Mouse (Mus musculus) heart, embryonic 13.5 days (tissue): Measurements from ENCODE around the gene P2ry6. TPM values are rescaled to one million over a fixed set of nuclear protein-coding genes. Genes with fewer than 3 reads are reported as not detected.

Experiments used
- ATAC-seq: fragments of 200-750 bp; cut with Nextera tagmentation; 2 replicates; pipeline ENCODE4 v1.8.0; 2017; ENCODE audit warnings: moderate TSS enrichment; ENCODE audit not compliant: insufficient number of reproducible peaks, low FRiP score, low TSS enrichment; ENCODE audit errors: extremely low read depth
- H3K27ac ChIP-seq: fragments of 300-500 bp; sonication (generic); replicated peaks from 2 replicates; pipeline ENCODE4 v1.5.1; 2015; ENCODE audit warnings: moderate library complexity, mild to moderate bottlenecking, inconsistent platforms
- H3K27me3 ChIP-seq: fragments of 300-500 bp; sonication (generic); replicated peaks from 2 replicates; pipeline ENCODE4 v1.6.1; 2015; ENCODE audit warnings: mild to moderate bottlenecking, inconsistent platforms
- H3K36me3 ChIP-seq: fragments of 300-500 bp; sonication (generic); 2 replicates; pipeline ENCODE4 v1.6.1; 2015; ENCODE audit warnings: mild to moderate bottlenecking, inconsistent platforms
- H3K4me1 ChIP-seq: fragments of 300-500 bp; sonication (generic); 2 replicates; pipeline ENCODE4 v1.6.1; 2015; ENCODE audit warnings: inconsistent platforms
- H3K4me2 ChIP-seq: fragments of 300-500 bp; sonication (generic); 2 replicates; pipeline ENCODE4 v1.6.1; 2015; ENCODE audit warnings: inconsistent platforms, mild to moderate bottlenecking, moderate library complexity
- H3K4me3 ChIP-seq: fragments of 300-500 bp; sonication (generic); 2 replicates; pipeline ENCODE4 v1.5.1; 2015; ENCODE audit warnings: moderate library complexity, mild to moderate bottlenecking, inconsistent platforms
- H3K9ac ChIP-seq: fragments of 300-500 bp; sonication (generic); 2 replicates; pipeline ENCODE4 v1.6.1; 2015; ENCODE audit warnings: inconsistent platforms, mild to moderate bottlenecking, moderate library complexity
- H3K9me3 ChIP-seq: fragments of 300-500 bp; sonication (generic); 2 replicates; pipeline ENCODE4 v1.6.1; 2016; ENCODE audit warnings: inconsistent platforms
- WGBS: fragments of 180-500 bp; shearing (Covaris S2); methylation state at CpG from one replicate; pipeline ENCODE4 v1.1.7; 2015; ENCODE audit warnings: mixed read lengths; 5-methylcytosine and 5-hydroxymethylcytosine counted together
- polyA plus RNA-seq: library from polyadenylated mRNA; unstranded; fragments of >200 nt; fragmentation: Nextera tagmentation; extraction: Ambion mirVana; gene quantifications from 2 replicates; pipeline ENCODE4 v1.2.1, GENCODE M21; 2015

The P2ry6 gene
- polyA plus RNA-seq, 1 experiment from 2014 or later, result 4.3 TPM

GRCm38 (mm10) chr7:100984452-100985395 is 10.3 kb upstream of the P2ry6 start:
- WGBS, result 37% methylated on average over 21 of the region's 21 CpGs
- H3K4me1 ChIP-seq, result peaks cover 25% of the 10 kb centered on the region
- no peaks in the 10 kb centered on the region for H3K36me3 ChIP-seq
- H3K27ac ChIP-seq, result no peak overlapping the region
- H3K9ac ChIP-seq, result 0 out of 2 replicates have a peak overlapping the region, but pooled peaks have one; percentile 8
- H3K9me3 ChIP-seq, result no peaks in the 10 kb centered on the region
- H3K4me3 ChIP-seq, result no peak overlapping the region
- no peak for ATAC-seq
- peak overlapping the region; percentile 30 for H3K4me2 ChIP-seq
- H3K27me3 ChIP-seq, result no peaks in the 10 kb centered on the region

GRCm38 (mm10) chr7:100979175-100979574 is 4.7 kb upstream of the P2ry6 start:
- peak; percentile 39; the same call in 1 of the 2 replicates for ATAC-seq
- Histone ChIP-seq H3K4me3 (no peak overlapping the region), H3K36me3 (no peaks in the 10 kb centered on the region), H3K9me3 (no peaks in the 10 kb centered on the region), H3K27ac (peak overlapping the region; percentile 80), H3K4me1 (peaks cover 30% of the 10 kb centered on the region), H3K9ac (peak overlapping the region; percentile 30; the same call in 1 of the 2 replicates), H3K27me3 (peaks cover 15% of the 10 kb centered on the region), H3K4me2 (no peak overlapping the region)
- WGBS, result 16% methylated on average over 2 of the region's 2 CpGs

- Histone ChIP-seq H3K9ac (no peak overlapping the region), H3K4me2 (no peak overlapping the region), H3K4me1 (peaks cover 40% of the 10 kb centered on the region), H3K27ac (no peak overlapping the region), H3K4me3 (no peak overlapping the region), H3K9me3 (no peaks in the 10 kb centered on the region), H3K36me3 (no peaks in the 10 kb centered on the region), H3K27me3 (peaks cover 26% of the 10 kb centered on the region)
- no peak for ATAC-seq
- WGBS, result 69% methylated on average over 5 of the region's 5 CpGs
These were observed 3.7 kb upstream of the P2ry6 start for GRCm38 (mm10) chr7:100978171-100978570.

DNA sequence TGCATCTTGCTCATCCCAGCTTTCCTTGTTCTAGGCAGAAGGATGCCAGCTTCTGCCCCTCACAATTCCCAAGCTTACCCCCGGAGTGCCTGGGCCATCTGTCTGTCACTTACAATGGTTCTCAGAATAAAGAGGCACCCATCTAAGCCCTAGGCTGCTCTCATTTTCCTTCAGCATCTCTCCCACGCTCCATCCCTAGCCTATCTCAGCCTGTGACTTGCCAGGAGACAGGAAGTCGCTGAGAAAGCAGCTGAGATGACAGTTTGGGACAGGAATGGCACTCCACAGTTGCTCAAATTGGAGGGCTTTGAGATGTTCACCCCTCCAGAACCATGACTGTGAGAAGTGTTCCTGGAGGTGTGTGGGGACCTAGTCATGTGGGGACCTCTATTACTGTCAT is 1.6 kb downstream of the P2ry6 start:
- Histone ChIP-seq H3K9ac (no peak overlapping the region), H3K4me1 (peaks cover 42% of the 10 kb centered on the region), H3K4me3 (no peak overlapping the region), H3K4me2 (no peak overlapping the region), H3K36me3 (no peaks in the 10 kb centered on the region), H3K9me3 (no peaks in the 10 kb centered on the region), H3K27me3 (peaks cover 60% of the 10 kb centered on the region), H3K27ac (no peak overlapping the region)
- ATAC-seq, result no peak
- WGBS, result 27% methylated on average over 3 of the region's 3 CpGs

DNA sequence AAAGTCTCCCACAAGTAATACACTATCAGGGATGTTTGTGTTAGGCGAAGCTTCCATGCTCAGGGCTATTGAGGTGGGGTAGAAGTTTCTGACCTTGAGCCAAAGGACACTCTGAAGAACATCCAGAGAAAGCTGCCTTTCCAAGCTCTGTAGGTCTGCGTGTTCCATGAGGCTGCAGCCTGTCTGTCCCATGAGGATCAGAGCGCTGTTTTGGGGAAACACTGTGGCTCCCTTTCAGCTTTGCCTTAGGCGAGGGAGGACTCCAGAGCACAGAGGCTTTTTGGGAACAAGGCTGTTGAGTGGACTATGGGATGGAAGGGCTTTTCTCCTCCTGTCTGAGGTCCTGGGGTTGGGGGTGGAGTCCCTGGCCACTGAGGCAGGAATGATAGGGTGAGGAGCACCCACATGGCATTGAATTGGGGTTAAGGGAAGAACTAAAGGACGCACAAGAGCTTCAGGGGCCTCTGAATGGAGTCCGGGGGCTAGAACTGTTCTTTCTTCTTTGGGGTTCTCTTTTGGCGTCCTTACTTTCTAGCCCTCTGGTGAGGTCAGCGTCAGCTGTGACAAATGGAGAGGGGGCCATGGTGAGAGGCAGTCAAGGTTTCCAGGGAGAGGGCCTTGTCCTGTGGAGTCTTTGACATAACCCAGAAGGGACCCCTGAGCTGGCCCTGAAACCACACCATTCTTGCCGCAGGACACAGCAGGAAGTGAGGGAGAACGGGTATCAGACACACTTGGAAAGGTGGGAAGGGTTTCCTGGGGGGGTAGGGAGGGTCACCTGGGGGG is 5.4 kb downstream of the P2ry6 start:
- no peak overlapping the region for H3K4me3 ChIP-seq
- peaks cover 43% of the 10 kb centered on the region for H3K4me1 ChIP-seq
- no peaks in the 10 kb centered on the region for H3K36me3 ChIP-seq
- ATAC-seq, result no peak
- H3K4me2 ChIP-seq, result no peak overlapping the region
- H3K9ac ChIP-seq, result no peak overlapping the region
- H3K27me3 ChIP-seq, result peaks cover 48% of the 10 kb centered on the region
- whole genome bisulfite sequencing, result 59% methylated on average over 10 of the region's 10 CpGs
- H3K9me3 ChIP-seq, result no peaks in the 10 kb centered on the region
- H3K27ac ChIP-seq, result no peak overlapping the region

GRCm38 (mm10) chr7:100968376-100968775 is 6.1 kb downstream of the P2ry6 start:
- H3K4me3 ChIP-seq, result no peak overlapping the region
- peaks cover 41% of the 10 kb centered on the region for H3K27me3 ChIP-seq
- no peak overlapping the region for H3K27ac ChIP-seq
- H3K9ac ChIP-seq, result no peak overlapping the region
- H3K36me3 ChIP-seq, result no peaks in the 10 kb centered on the region
- ATAC-seq, result no peak
- 81% methylated on average over 6 of the region's 6 CpGs for WGBS
- no peak overlapping the region for H3K4me2 ChIP-seq
- no peaks in the 10 kb centered on the region for H3K9me3 ChIP-seq
- H3K4me1 ChIP-seq, result peaks cover 36% of the 10 kb centered on the region

- Histone ChIP-seq H3K9me3 (no peaks in the 10 kb centered on the region), H3K4me1 (peaks cover 34% of the 10 kb centered on the region), H3K4me2 (no peak overlapping the region), H3K27ac (no peak overlapping the region), H3K27me3 (peaks cover 41% of the 10 kb centered on the region), H3K4me3 (no peak overlapping the region), H3K36me3 (no peaks in the 10 kb centered on the region), H3K9ac (no peak overlapping the region)
- ATAC-seq, result no peak
- WGBS, result 74% methylated on average over 9 of the region's 9 CpGs
These were observed 6.6 kb downstream of the P2ry6 start for GRCm38 (mm10) chr7:100967850-100968249.

DNA sequence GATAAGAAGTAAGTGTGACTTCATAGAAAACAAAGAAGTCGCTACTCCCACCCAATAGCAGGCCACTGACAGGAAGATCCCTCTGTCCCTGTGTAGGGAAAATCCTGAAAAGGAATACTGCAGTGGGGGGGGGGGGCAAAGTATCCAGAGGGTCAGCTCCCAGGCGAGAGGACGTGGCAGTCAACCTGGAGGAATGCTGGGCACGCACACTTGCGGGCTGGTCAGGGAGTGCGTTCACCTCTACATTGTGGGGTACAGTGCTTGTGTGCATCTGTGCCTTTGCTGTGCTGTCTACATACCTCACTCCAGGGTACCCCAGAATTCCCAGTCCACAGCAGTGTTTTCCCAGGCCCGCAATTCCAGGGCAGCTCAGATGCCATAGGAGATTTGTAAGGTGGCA is 8.4 kb downstream of the P2ry6 start:
- H3K9me3 ChIP-seq, result no peaks in the 10 kb centered on the region
- no peak for ATAC-seq
- no peak overlapping the region for H3K4me3 ChIP-seq
- H3K27ac ChIP-seq, result no peak overlapping the region
- no peaks in the 10 kb centered on the region for H3K36me3 ChIP-seq
- H3K9ac ChIP-seq, result no peak overlapping the region
- WGBS, result 52% methylated on average over 7 of the region's 7 CpGs
- H3K4me1 ChIP-seq, result peaks cover 30% of the 10 kb centered on the region
- no peak overlapping the region for H3K4me2 ChIP-seq
- H3K27me3 ChIP-seq, result peaks cover 23% of the 10 kb centered on the region

- H3K4me2 ChIP-seq, result no peak overlapping the region
- no peak overlapping the region for H3K4me3 ChIP-seq
- WGBS, result 16% methylated on average over 4 of the region's 4 CpGs
- H3K27me3 ChIP-seq, result peaks cover 14% of the 10 kb centered on the region
- H3K36me3 ChIP-seq, result no peaks in the 10 kb centered on the region
- no peaks in the 10 kb centered on the region for H3K9me3 ChIP-seq
- no peak overlapping the region for H3K9ac ChIP-seq
- ATAC-seq, result no peak
- H3K4me1 ChIP-seq, result peaks cover 30% of the 10 kb centered on the region
- H3K27ac ChIP-seq, result no peak overlapping the region
These were observed 9.4 kb downstream of the P2ry6 start for GRCm38 (mm10) chr7:100965079-100965478.

DNA sequence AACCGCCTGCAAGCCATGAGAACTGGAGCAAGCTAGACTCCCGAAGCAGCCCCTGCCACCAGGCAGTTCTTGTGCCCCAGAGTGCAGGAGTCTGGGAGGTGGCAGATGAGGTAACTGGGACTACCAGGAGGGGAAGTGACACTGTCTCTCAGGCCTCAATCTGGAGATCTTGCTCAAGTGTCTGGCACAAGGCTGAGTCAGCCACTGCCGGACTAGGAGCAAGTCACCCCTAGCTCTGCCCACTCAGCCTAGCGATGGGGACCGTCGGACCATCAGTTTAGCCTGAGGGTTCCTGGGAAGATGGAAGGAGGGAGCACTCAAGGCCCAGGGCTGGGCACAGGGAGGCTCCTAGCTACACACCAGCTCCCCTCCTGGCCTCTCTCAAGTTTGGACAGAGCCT is 10.2 kb downstream of the P2ry6 start:
- H3K9ac ChIP-seq, result no peak overlapping the region
- H3K4me3 ChIP-seq, result no peak overlapping the region
- WGBS, result 82% methylated on average over 6 of the region's 6 CpGs
- H3K4me2 ChIP-seq, result no peak overlapping the region
- no peaks in the 10 kb centered on the region for H3K9me3 ChIP-seq
- H3K4me1 ChIP-seq, result peaks cover 22% of the 10 kb centered on the region
- no peak overlapping the region for H3K27ac ChIP-seq
- H3K36me3 ChIP-seq, result no peaks in the 10 kb centered on the region
- peaks cover 10% of the 10 kb centered on the region for H3K27me3 ChIP-seq
- no peak for ATAC-seq

GRCm38 (mm10) chr7:100963381-100963780 is 11.1 kb downstream of the P2ry6 start:
- no peak for ATAC-seq

More at GRCm38 (mm10) chr7:100963381-100963780, 11.1 kb downstream of the P2ry6 start:
- H3K9ac ChIP-seq, result no peak overlapping the region
- H3K9me3 ChIP-seq, result no peaks in the 10 kb centered on the region
- H3K27ac ChIP-seq, result no peak overlapping the region
- H3K36me3 ChIP-seq, result no peaks in the 10 kb centered on the region
- H3K27me3 ChIP-seq, result peaks cover 10% of the 10 kb centered on the region
- WGBS, result 69% methylated on average over 8 of the region's 8 CpGs
- H3K4me1 ChIP-seq, result peaks cover 17% of the 10 kb centered on the region
- no peak overlapping the region for H3K4me2 ChIP-seq
- no peak overlapping the region for H3K4me3 ChIP-seq
